Mouse (Mus musculus): ENCODE results near the gene Prkaa2. TPM values are rescaled to one million over a fixed set of nuclear protein-coding genes. Genes with fewer than 3 reads are reported as not detected.
"Not testable (repeated sequence)": the region's sequence is repeated elsewhere in the genome, so short reads cannot be mapped to it uniquely, and the experiment has no call there.

Prkaa2 gene
- polyA plus RNA-seq, 1 experiment from 2014 or later = 2.2 TPM

- no peaks in the 10 kb centered on the region for H3K4me1 ChIP-seq
- no peak overlapping the region for H3K4me2 ChIP-seq
- 80% methylated on average over 4 of the region's 4 CpGs for WGBS
- no peaks in the 10 kb centered on the region for H3K36me3 ChIP-seq
- no peak overlapping the region for H3K4me3 ChIP-seq (replicated peaks)
- H3K9me3 ChIP-seq = no peaks in the 10 kb centered on the region
- no peak overlapping the region for H3K27ac ChIP-seq
- no peak for ATAC-seq (ENCODE audit: insufficient read depth, low FRiP score, low read depth)
- no peak overlapping the region for H3K9ac ChIP-seq
- H3K27me3 ChIP-seq (replicated peaks) = no peaks in the 10 kb centered on the region
Measured at GRCm38 (mm10) chr4:105007360-105008018, 102.2 kb downstream of the Prkaa2 start.

- not testable (repeated sequence) for H3K9me3 ChIP-seq, H3K36me3 ChIP-seq
Measured at GRCm38 (mm10) chr4:105004649-105005048, 105.0 kb downstream of the Prkaa2 start.

GRCm38 (mm10) chr4:105004135-105004534 lies 105.6 kb downstream of the Prkaa2 start:
- no peak overlapping the region for H3K27ac ChIP-seq
- H3K4me2 ChIP-seq = no peak overlapping the region
- no peaks in the 10 kb centered on the region for H3K9me3 ChIP-seq
- no peak overlapping the region for H3K4me3 ChIP-seq (replicated peaks)
- H3K4me1 ChIP-seq = no peaks in the 10 kb centered on the region
- no peak overlapping the region for H3K9ac ChIP-seq
- H3K27me3 ChIP-seq (replicated peaks) = no peaks in the 10 kb centered on the region
- no peak for ATAC-seq (ENCODE audit: insufficient read depth, low FRiP score, low read depth)
- no peaks in the 10 kb centered on the region for H3K36me3 ChIP-seq
- WGBS = 64% methylated on average over 8 of the region's 8 CpGs

More at GRCm38 (mm10) chr4:105004649-105005048, 105.0 kb downstream of the Prkaa2 start:
- H3K27ac ChIP-seq; H3K4me2 ChIP-seq; H3K9ac ChIP-seq; H3K4me3 ChIP-seq (replicated peaks); ATAC-seq (ENCODE audit: insufficient read depth, low FRiP score, low read depth); H3K27me3 ChIP-seq (replicated peaks); H3K4me1 ChIP-seq: not testable (repeated sequence)
- WGBS = 85% methylated on average over 12 of the region's 12 CpGs

- Histone ChIP-seq H3K36me3 (no peaks in the 10 kb centered on the region), H3K27me3 (replicated peaks) (no peaks in the 10 kb centered on the region), H3K4me2 (no peak overlapping the region), H3K9me3 (no peaks in the 10 kb centered on the region), H3K9ac (no peak overlapping the region), H3K4me3 (replicated peaks) (no peak overlapping the region), H3K27ac (no peak overlapping the region), H3K4me1 (no peaks in the 10 kb centered on the region)
- WGBS = 52% methylated on average over 1 of the region's 1 CpGs
- no peak for ATAC-seq (ENCODE audit: insufficient read depth, low FRiP score, low read depth)
Measured at GRCm38 (mm10) chr4:105001736-105002135, 108.0 kb downstream of the Prkaa2 start.

GRCm38 (mm10) chr4:104999702-105000101 lies 110.0 kb downstream of the Prkaa2 start:
- WGBS = 69% methylated on average over 5 of the region's 5 CpGs
- no peak overlapping the region for H3K9ac ChIP-seq
- H3K4me2 ChIP-seq = no peak overlapping the region
- no peak for ATAC-seq (ENCODE audit: insufficient read depth, low FRiP score, low read depth)
- H3K4me3 ChIP-seq (replicated peaks) = no peak overlapping the region
- no peaks in the 10 kb centered on the region for H3K27me3 ChIP-seq (replicated peaks)
- no peaks in the 10 kb centered on the region for H3K9me3 ChIP-seq
- H3K27ac ChIP-seq = no peak overlapping the region
- no peaks in the 10 kb centered on the region for H3K36me3 ChIP-seq
- H3K4me1 ChIP-seq = no peaks in the 10 kb centered on the region

GRCm38 (mm10) chr4:104993140-104993874 lies 116.4 kb downstream of the Prkaa2 start:
- Histone ChIP-seq H3K9ac (no peak overlapping the region), H3K27ac (no peak overlapping the region), H3K4me2 (no peak overlapping the region), H3K27me3 (replicated peaks) (no peaks in the 10 kb centered on the region), H3K36me3 (no peaks in the 10 kb centered on the region), H3K4me3 (replicated peaks) (no peak overlapping the region), H3K9me3 (no peaks in the 10 kb centered on the region), H3K4me1 (no peaks in the 10 kb centered on the region)
- 80% methylated on average over 10 of the region's 10 CpGs for WGBS
- no peak for ATAC-seq (ENCODE audit: insufficient read depth, low FRiP score, low read depth)

GRCm38 (mm10) chr4:104992271-104992670 lies 117.4 kb downstream of the Prkaa2 start:
- Histone ChIP-seq H3K36me3 (no peaks in the 10 kb centered on the region), H3K27ac (no peak overlapping the region), H3K4me1 (no peaks in the 10 kb centered on the region), H3K9ac (no peak overlapping the region), H3K9me3 (no peaks in the 10 kb centered on the region), H3K4me3 (replicated peaks) (no peak overlapping the region), H3K27me3 (replicated peaks) (no peaks in the 10 kb centered on the region), H3K4me2 (no peak overlapping the region)
- ATAC-seq (ENCODE audit: insufficient read depth, low FRiP score, low read depth) = no peak
- 85% methylated on average over 3 of the region's 3 CpGs for WGBS

GRCm38 (mm10) chr4:104990686-104991085 lies 119.0 kb downstream of the Prkaa2 start:
- H3K9ac ChIP-seq = no peak overlapping the region
- no peaks in the 10 kb centered on the region for H3K36me3 ChIP-seq
- 76% methylated on average over 3 of the region's 3 CpGs for WGBS
- H3K4me2 ChIP-seq = no peak overlapping the region
- H3K4me3 ChIP-seq (replicated peaks) = no peak overlapping the region
- H3K9me3 ChIP-seq = no peaks in the 10 kb centered on the region
- no peaks in the 10 kb centered on the region for H3K4me1 ChIP-seq
- H3K27ac ChIP-seq = no peak overlapping the region
- H3K27me3 ChIP-seq (replicated peaks) = no peaks in the 10 kb centered on the region
- ATAC-seq (ENCODE audit: insufficient read depth, low FRiP score, low read depth) = no peak

- H3K27me3 ChIP-seq (replicated peaks) = no peaks in the 10 kb centered on the region
- no peaks in the 10 kb centered on the region for H3K9me3 ChIP-seq
- no peaks in the 10 kb centered on the region for H3K4me1 ChIP-seq
- H3K9ac ChIP-seq = no peak overlapping the region
- no peak overlapping the region for H3K4me2 ChIP-seq
- ATAC-seq (ENCODE audit: insufficient read depth, low FRiP score, low read depth) = no peak
- H3K4me3 ChIP-seq (replicated peaks) = no peak overlapping the region
- no peaks in the 10 kb centered on the region for H3K36me3 ChIP-seq
- WGBS = 83% methylated on average over 6 of the region's 6 CpGs
- no peak overlapping the region for H3K27ac ChIP-seq
Measured at GRCm38 (mm10) chr4:104990016-104990415, 119.7 kb downstream of the Prkaa2 start.

- WGBS = 89% methylated on average over 7 of the region's 7 CpGs
- no peaks in the 10 kb centered on the region for H3K27me3 ChIP-seq (replicated peaks)
- no peaks in the 10 kb centered on the region for H3K4me1 ChIP-seq
- no peak for ATAC-seq (ENCODE audit: insufficient read depth, low FRiP score, low read depth)
- no peaks in the 10 kb centered on the region for H3K36me3 ChIP-seq
- no peak overlapping the region for H3K4me2 ChIP-seq
- H3K27ac ChIP-seq = no peak overlapping the region
- no peak overlapping the region for H3K4me3 ChIP-seq (replicated peaks)
- no peak overlapping the region for H3K9ac ChIP-seq
- no peaks in the 10 kb centered on the region for H3K9me3 ChIP-seq
Measured at GRCm38 (mm10) chr4:104988709-104989108, 121.0 kb downstream of the Prkaa2 start.

GRCm38 (mm10) chr4:104988102-104988501 lies 121.6 kb downstream of the Prkaa2 start:
- Histone ChIP-seq H3K27ac (no peak overlapping the region), H3K4me3 (replicated peaks) (no peak overlapping the region), H3K4me1 (no peaks in the 10 kb centered on the region), H3K9ac (no peak overlapping the region), H3K27me3 (replicated peaks) (no peaks in the 10 kb centered on the region), H3K9me3 (no peaks in the 10 kb centered on the region), H3K4me2 (no peak overlapping the region), H3K36me3 (no peaks in the 10 kb centered on the region)
- no peak for ATAC-seq (ENCODE audit: insufficient read depth, low FRiP score, low read depth)
- WGBS = 83% methylated on average over 5 of the region's 5 CpGs

- ATAC-seq (ENCODE audit: insufficient read depth, low FRiP score, low read depth) = no peak
- Histone ChIP-seq H3K36me3 (no peaks in the 10 kb centered on the region), H3K4me2 (no peak overlapping the region), H3K9me3 (no peaks in the 10 kb centered on the region), H3K4me1 (no peaks in the 10 kb centered on the region), H3K4me3 (replicated peaks) (no peak overlapping the region), H3K27ac (no peak overlapping the region), H3K27me3 (replicated peaks) (no peaks in the 10 kb centered on the region), H3K9ac (no peak overlapping the region)
- WGBS = 67% methylated on average over 7 of the region's 7 CpGs
Measured at GRCm38 (mm10) chr4:104987631-104988030, 122.1 kb downstream of the Prkaa2 start.

Data from stomach, embryonic 15.5 days (tissue).